Mouse (Mus musculus) regulatory T cell (primary cell): ENCODE results near the gene Arpc2.

Source experiments
- in situ Hi-C: fragments of 300-600 bp; cut with MboI, MseI; formaldehyde crosslinking; loops from one replicate; pipeline ENCODE4 v1.15.1; 2025; ENCODE audit warnings: high pct_unique_total_duplicates

The Arpc2 gene

DNA sequence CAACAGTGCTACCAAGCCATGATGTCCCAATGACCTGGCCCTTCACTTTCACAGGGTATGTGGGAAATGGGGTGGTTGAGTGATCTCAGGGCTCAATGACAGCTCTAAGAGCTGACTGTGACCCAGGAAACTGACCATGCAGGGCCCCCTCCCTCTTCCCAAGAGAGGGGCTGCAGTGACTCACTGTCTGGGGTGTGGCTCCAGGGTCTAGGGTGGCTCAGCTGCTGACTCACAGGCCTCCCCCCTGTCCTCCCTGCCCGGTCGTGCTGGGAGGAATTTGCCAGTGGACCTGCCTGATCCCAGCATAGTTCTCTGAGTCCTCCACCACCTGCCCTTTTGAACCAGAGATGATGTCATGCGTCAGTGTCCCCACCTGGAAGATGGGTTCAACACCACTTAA is 61.4 kb downstream of the Arpc2 start:
- in situ Hi-C loops, result loop anchor here (25.0 kb wide), 1 partner anchor 915 kb away; the partner anchor contains the start of genes Glb1l, Stk16 and Tuba4a

DNA sequence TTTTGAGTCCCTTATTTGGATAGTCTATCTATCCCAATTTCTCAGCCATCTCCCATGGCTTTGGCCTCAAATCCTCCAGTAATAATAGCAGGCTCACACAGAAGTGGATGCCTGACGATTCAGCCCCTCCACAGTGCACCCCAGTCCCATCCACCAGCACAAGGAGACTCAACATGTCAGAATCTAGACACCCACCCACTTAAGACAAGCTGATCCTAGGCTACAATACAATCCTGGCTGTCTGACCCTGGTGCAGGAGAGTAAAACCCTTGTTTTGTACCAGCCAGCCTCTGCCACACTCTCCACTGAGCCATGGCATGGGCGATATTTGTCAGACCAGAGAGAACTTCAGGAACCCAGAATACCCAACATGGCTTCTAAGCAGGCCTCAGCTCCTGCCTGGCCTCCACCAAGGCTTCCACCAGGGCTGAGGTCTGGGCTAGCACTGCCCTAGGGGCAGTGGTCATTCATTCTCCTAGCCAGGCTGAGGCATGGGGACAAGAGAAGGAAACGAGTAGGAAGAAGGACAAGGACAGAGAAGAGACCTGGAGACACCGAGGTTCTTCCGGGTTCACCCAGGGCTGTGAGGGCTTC is 62.4 kb downstream of the Arpc2 start:
- in situ Hi-C loops, result loop anchor here (25.0 kb wide), 1 partner anchor 914 kb away; the partner anchor contains the start of genes Glb1l, Stk16 and Tuba4a

DNA sequence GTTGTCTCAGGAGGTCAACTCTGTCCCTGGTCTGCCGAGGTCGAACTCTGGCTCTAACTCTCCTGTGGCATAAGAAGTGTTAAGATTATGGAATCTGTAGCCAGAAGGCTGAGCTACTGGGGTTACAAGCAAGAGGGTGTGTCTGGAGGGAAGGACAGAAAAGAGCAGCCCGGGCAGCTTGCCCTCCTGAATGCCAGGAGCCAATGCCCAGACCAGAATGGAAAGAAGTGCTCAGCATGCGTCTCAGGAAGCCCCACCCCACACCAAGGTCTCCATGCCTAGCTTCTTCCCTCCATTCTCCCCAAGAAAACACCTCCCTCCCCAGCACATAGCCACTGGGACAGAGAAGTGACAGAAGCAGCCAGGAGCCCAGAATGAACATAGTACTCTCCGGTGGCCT is 63.1 kb downstream of the Arpc2 start:
- in situ Hi-C loops, result loop anchor here (25.0 kb wide), 1 partner anchor 913 kb away; the partner anchor contains the start of genes Glb1l, Stk16 and Tuba4a

DNA sequence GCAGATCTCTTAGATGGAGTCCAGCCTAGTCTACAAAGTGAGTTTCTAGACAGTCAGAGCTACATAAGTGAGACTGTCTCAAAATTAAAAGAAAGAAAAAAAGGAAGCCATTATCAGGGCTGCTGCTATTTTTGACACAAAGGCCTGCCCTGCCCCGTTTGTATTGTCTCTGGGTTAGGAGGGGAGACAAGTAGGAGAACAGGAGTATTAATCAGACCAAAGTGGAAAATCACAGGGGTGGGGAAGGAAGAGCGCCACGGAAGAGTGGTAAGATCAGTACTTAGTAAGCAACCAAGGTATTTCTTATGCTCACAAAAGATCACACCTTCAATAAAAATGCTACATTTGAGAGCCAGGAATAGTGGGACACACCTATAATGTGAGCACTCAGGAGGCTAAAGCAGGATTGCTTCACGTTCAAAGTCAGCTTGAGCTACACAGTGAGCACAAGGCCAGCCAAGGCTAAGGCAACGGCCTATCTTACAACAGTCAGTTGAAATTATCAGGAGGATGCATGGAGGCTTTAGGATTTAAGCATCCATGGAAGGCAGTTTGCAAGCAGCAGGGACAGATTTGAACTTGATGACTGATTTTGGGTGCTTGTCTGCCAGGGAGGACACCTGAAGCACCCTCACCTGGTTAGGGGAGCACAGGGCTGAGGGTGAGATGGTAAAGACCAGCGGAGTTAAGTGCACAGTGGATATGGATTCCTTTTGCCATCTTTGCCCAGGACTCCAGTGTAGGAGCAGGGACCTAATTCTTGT is 64.6 kb downstream of the Arpc2 start:
- in situ Hi-C loops, result no loop called here

DNA sequence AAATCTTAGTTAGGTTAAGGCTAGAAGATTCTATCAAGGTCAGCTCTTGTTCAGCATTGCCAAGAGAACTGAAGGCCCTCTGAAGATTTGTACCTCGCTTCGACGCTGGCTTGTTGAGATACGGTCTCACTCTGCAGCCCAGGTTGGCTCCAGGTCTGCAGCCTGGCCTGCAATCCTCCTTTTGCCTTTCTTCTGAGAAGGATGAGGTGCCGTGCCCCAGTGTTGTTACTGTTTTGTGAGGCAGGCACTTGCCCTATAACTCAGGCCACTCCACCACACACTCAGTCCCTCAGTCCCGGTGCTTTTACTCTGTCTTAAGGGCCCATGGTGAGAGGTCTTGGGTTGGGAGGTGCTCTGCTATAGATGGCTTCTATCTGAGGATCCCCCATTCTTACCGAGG is 66.3 kb downstream of the Arpc2 start:
- in situ Hi-C loops, result no loop called here

DNA sequence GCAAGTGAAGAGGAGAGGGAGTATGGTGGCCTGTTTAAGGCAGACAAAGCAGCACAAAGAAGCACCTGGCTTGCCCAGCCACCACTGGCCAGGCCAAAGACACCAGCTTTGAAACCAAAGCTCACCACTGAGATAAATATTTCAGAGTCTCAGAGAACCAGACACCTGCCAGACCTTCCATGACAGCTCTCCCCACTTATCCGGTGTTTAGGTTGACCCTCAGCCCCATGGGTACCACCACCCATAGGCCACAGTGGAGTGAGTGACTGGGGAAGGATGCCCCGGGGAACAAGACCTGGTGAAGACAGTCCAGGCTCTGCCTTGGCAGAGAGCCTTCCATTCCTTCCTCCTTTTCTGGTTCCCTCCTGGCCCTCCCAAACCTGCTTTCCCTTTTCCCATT is 67.0 kb downstream of the Arpc2 start:
- in situ Hi-C loops, result no loop called here

DNA sequence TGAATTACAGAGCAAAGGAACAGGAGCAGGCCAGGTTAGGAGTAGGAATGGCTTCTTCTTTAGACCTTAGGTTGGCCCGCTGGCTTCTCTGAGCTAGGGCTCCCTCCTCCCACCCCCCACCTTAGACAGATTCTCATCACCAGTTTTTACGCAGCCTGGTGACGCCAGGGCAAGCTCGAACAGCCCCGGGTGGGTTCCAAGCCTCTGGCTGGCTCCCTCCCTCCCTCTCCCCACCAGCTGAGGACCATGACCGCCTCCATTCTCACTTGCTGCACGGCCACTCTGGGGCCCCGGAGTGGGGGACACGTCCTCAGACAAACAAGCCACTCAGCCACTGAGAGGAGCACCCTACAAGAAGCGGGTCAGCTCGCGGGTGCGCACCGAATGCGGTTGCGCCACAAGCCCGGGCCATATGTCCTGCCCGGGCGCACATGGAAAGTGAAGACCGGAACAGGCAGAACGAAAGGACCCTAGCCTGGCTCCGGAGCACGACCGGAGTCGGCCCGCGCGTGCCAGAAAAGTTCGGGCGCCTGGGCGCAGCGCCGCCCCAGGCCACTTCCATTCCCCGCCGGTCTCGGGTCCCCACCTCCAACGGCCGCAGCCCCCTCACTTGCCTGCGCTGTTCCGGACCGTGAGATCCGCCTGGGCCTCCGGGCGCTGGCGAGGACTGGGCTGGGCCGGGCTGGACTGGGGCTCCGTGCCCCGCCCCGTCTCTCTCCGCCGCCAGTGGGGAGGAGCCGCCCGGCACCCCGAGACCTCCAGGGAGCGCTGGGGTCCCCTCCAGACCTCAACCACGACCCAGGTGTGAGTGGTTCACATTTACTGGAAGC is 67.8 kb downstream of the Arpc2 start:
- in situ Hi-C loops, result no loop called here

DNA sequence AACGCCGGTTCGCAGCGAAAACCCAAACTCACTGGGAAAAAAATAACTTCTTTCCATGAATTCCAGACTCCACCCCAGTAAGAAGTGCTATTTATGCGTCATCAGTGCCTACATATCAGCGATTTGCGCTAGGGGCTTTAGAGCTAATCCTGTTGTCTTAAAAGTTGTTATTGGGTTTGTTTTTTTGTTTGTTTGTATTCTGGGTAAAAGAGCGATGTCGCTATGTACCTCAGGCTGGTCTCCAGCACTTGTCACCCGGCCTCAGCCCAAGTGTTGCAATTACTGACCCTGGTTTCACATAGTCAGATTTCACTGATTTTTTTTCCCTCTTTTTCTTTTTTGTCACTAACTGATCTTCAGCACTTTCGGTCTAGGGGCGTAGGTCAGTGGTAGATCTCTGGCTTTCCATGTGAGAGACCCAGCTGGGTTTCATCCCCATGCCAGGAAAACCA is 68.5 kb downstream of the Arpc2 start:
- in situ Hi-C loops, result no loop called here

DNA sequence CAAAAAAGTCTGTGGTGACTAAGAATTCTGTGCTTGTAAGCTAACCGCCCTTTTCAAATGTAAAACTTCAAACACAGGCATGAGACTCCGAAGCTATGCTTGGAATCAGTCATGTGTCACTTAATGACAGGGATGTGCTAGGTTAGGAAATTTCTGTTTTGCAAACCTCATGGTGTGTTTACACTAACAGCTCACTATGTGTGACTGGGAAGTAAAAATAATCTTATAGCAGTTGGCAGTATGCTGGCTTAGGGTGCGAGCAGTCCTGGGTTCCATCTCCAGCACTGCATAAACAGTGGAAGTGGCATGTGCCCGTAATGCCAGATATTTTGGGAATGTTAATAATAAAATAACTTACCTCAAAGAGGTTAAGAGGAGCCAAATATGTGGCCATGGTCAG is 69.1 kb downstream of the Arpc2 start:
- in situ Hi-C loops, result loop anchor here (5.0 kb wide), 1 partner anchor 77 kb away; no protein-coding TSS in a partner anchor

DNA sequence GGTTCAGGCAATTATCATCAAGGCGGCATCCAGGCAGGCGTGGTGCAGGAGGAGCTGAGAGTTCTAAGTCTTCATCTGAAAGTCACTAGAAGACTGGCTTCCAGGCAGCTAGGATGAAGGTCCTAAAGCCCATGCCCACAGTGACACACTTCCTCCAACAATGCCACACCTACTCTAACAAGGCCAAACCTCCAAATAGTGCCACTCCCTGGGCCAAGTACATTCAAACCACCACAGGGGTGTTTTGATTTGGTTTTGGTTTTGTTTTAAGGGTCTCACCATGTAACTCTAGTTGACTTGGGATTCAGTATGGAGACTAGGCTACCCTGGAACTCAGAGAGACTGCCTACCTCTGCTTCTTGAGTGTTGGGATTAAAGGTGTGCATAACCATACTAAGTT is 69.6 kb downstream of the Arpc2 start, which contains the start of gene Tmbim1:
Gene Tmbim1 (minus strand): TSS at position 101 of the 400 bp plus-strand sequence.
- in situ Hi-C loops, result loop anchor here (5.0 kb wide), 1 partner anchor 77 kb away; no protein-coding TSS in a partner anchor

DNA sequence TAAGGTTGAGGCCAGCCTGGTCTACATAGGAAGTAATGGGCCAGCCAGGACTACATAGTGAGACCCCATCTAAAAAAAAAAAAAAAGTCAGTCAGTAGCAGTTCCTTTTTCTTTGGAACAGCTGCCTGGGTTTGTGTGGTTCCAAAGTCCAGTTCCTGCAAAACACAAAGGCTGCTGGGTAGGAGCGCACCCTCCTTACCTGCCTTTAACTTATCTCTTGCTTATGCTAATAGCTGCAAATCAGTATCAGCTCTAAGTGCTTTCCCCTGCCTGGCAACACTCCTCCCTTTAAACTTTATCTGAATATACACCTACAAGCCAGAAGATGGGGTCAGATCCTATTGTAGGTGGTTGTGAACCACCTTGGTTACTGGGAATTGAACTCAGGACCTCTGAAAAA is 71.3 kb downstream of the Arpc2 start:
- in situ Hi-C loops, result loop anchor here (5.0 kb wide), 1 partner anchor 75 kb away; no protein-coding TSS in a partner anchor

DNA sequence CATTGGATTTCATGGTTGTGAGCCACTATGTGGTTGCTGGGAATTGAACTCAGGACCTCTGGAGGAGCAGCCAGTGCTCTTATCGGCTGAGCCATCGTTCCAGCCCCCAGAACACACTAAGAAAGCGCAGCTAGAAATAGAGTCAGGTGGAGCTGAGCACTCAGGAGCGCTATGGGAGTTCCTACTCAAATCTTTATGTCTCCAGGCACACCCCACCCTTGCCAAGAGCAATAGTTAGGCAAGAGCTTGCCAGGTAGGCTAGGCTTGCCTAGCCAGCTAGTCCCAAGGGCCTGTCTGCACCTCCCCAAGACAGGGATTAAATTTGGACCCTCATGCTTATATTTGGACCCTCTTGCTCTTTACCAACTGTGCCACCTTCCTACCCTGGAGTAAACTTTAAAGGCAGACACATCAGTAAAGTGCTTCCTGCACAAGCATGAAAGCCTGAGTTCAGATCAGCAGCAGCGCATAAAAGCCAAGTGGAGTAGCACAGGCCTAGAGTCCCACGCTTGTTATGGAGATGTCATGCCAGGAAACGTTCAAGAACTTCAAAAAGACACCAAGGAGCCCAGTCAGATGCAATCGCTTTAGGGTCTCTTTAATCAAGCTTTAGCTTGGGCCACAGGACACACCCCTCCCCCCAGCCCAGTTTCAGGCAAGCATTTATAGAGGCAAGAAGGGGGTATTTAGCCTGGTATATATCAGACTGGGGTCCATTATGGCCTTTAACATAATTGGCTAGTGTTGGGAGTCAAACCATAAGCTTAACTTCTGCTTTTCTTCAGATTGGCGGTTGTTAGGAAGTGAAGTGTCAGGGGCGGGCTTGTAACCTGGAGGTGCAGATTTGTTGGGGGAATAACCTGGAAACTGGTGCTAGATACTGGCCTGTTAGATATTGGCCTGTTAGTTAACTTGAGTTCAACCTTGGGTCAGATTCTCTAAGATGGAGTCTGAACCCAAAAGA is 72.4 kb downstream of the Arpc2 start:
- in situ Hi-C loops, result loop anchor here (5.0 kb wide), 1 partner anchor 74 kb away; no protein-coding TSS in a partner anchor

DNA sequence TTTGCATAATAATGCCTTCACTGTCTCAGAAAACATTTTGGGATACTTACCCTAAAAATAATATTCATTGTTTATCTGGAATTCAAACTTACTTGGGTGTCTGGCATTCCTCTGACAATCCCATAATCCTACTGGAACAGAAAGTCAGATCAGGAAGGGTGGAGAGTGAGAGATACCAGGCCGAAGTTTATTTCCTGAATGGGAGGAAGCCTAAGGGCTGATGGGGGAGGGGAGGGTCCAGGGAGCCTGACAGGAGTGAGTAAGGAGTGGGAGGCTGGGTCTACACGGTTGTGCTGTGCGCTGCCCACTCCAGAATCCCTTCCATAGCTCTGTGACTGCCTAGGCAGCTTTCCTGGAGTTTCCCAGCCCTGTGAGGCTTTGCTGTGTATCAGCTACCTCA is 73.9 kb downstream of the Arpc2 start:
- in situ Hi-C loops, result loop anchor here (5.0 kb wide), 1 partner anchor 73 kb away; no protein-coding TSS in a partner anchor

DNA sequence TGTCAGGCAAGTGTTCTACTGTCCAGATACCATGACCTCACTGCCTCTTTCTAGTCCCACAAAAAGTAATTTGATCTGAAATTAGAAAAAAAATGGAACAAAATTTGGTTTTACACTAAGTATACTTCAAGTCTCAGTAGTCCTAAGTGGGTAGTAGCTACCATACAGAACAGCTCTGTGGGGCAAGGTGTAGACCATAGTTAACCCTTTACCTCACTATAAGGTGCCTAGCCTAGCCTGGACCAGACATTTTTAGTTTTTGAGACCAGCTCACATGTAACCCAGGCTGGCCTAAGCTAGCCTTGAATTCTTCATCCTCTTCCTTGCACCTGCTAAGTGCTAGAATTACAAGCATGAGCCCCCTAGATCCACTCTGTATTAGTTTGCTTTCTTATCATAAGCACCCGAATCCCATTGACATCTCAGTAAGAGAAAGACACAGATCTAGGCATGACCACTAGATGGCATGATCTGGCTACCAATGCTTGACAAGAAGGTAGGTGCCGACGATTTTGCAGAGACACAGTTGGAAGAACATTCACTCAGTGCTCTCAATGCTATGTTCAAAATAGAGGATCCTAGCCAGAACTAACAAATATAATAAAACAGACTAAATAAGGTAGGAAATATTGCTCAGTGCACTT is 77.3 kb downstream of the Arpc2 start:
- in situ Hi-C loops, result no loop called here

DNA sequence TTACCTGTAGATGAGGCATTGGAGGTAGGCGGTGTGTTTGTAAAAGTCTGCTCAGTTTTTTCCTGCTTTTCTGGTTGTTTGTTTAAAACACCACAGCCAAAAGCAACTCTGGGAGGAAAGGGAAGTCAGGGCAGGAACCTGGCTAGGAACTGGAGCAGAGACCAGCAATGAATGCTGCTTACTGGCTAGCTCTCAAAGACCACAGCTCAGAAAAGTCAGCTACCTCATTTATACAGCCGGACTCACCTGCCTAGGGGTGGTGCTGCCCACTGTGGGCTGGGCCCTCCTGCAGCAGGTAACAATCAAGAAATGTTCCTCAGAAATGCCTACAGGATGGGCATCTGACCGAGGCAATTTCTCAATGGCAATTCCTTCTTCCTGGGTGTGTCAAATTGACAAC is 78.9 kb downstream of the Arpc2 start:
- in situ Hi-C loops, result no loop called here

DNA sequence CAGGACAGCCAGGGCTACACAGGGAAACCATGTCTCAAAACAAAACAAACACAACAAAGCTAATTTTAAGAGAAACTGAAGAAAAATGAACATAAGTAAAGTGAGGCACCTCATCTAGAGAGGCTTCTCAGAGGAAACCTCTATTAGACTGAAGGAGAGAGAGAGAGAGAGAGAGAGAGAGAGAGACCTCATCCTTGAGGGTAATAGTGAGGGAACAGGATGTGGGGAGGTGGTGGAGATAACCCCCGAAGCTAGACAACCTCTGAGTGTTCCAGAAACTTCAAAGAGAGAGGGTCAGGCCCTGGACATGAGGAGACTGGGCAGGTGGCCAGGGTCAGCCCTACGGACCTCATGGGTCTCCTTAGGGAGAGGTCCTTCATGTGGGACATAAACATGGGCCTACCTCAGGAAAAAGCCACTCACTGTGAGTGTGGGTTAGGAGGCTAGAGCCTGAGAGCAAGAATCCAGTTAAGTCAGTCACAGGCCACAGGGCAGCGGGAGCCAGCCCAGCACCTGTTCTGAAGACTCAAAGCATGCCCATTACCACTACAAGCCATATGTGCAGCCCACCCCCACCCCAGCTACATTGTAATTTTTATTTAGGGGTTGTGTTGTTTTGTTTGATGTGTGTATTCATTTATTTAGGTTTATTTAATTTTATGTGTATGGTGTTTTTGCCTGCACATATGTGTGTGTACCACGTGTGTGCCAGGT is 80.4 kb downstream of the Arpc2 start:
- in situ Hi-C loops, result no loop called here
